Mouse (Mus musculus): ENCODE measurements around the gene Pebp1. TPM values are rescaled to one million over a fixed set of nuclear protein-coding genes. Genes with fewer than 3 reads are reported as not detected.
A peak's percentile ranks its signal among the peaks of the same experiment; 100 is the strongest.

The Pebp1 gene
- total RNA-seq, 2 experiments from 2014 or later: 142 to 495 TPM

- ATAC-seq (replicated peaks; ENCODE audit: low FRiP score, low TSS enrichment, poor library complexity, severe bottlenecking): no peak
Measured at GRCm38 (mm10) chr5:117290081-117290480, 2.7 kb upstream of the Pebp1 start.

GRCm38 (mm10) chr5:117289646-117290045, 2.2 kb upstream of the Pebp1 start:
- ATAC-seq (replicated peaks; ENCODE audit: low FRiP score, low TSS enrichment, poor library complexity, severe bottlenecking): no peak

DNA sequence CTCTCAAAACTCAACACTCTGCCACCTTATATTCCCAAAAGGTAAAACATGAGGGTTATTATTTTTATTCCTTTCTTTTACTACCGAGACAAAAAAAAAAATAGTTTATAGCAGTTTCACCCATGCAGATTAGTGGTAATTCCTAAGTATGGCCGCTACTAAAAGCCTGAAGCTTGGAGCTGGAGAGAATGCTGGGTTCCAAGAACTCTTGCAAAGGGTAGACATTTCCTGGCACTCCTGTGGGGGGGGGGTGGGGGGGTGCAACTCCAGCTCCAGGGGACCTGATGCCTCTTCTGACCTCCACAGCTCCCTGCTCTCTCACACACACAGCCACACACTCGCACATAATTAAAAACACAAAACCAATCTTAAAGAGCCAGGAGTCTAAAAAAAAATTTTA, 1.1 kb downstream of the Pebp1 start:
- ATAC-seq (replicated peaks; ENCODE audit: low FRiP score, low TSS enrichment, poor library complexity, severe bottlenecking): no peak

- ATAC-seq (replicated peaks; ENCODE audit: low FRiP score, low TSS enrichment, poor library complexity, severe bottlenecking): no peak
Measured at GRCm38 (mm10) chr5:117285266-117285665, 2.2 kb downstream of the Pebp1 start.

GRCm38 (mm10) chr5:117284682-117285081, 2.7 kb downstream of the Pebp1 start:
- ATAC-seq (replicated peaks; ENCODE audit: low FRiP score, low TSS enrichment, poor library complexity, severe bottlenecking): no peak

GRCm38 (mm10) chr5:117284029-117284428, 3.4 kb downstream of the Pebp1 start:
- no peak for ATAC-seq (replicated peaks; ENCODE audit: low FRiP score, low TSS enrichment, poor library complexity, severe bottlenecking)

DNA sequence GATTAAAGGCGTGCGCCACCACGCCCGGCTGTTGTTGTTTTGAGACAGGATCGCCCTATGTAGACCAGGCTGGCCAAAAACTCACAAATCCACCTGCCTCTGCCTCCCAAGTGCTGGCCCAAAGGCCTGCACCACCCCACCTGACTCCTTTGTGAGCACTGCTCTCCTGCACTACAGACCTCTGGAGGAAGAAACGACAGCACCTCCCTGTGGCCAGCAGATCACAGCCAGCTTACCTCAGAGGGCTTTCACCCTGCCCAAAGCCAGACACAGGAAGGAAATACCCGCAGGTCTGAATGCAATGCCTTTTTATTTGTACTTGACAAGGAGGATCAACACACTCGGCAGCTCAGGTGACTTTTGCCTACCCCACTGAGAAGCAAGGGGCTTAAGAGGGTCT, 5.1 kb downstream of the Pebp1 start:
- no peak for ATAC-seq (replicated peaks; ENCODE audit: low FRiP score, low TSS enrichment, poor library complexity, severe bottlenecking)

GRCm38 (mm10) chr5:117281536-117281935, 5.9 kb downstream of the Pebp1 start:
- 0 out of 2 replicates have a peak, but pooled peaks have one; percentile 60 for ATAC-seq (replicated peaks; ENCODE audit: low FRiP score, low TSS enrichment, poor library complexity, severe bottlenecking)

- no peak for ATAC-seq (replicated peaks; ENCODE audit: low FRiP score, low TSS enrichment, poor library complexity, severe bottlenecking)
Measured at GRCm38 (mm10) chr5:117279669-117280050, 7.8 kb downstream of the Pebp1 start.

DNA sequence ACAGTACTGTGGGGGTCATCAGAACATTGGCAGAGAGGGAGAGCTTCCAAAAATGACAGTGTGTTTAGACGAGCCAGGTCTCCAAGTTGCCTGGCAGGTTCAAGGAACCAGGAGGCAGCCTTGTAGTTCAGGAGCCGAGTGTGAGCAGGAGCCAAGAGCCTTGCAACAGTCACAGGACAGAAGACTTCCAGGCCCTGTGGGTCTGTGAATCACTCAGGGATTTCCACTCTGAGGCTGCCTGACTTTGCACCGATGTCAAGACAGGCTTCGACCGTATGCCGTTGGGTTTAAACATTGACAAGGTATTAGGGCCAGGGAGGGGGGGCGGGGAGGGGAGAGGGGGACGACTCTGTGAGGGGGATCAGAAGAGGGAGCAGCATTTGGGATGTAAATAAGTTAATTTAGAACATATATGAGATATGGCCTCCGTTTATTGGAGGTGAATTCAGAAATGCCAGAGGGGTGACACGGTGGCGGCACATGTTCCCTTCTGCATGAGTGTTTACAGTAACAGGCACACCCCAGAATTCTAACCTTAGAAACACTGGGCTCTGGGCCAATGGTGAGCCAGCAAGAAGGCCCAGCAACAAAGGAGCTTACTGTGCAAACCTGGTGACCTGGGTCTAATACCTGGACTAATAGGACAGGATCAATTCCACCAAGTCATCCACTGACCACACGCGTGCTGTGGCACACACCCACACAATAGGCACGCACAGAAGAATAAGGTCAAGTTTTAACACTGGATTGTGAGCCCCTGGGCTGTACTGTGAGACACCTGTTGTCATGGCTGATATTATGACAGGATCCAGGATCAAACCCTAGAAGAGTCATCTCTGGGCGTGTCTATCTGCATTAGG, 8.4 kb downstream of the Pebp1 start:
- ATAC-seq (replicated peaks; ENCODE audit: low FRiP score, low TSS enrichment, poor library complexity, severe bottlenecking): peak; percentile 19

DNA sequence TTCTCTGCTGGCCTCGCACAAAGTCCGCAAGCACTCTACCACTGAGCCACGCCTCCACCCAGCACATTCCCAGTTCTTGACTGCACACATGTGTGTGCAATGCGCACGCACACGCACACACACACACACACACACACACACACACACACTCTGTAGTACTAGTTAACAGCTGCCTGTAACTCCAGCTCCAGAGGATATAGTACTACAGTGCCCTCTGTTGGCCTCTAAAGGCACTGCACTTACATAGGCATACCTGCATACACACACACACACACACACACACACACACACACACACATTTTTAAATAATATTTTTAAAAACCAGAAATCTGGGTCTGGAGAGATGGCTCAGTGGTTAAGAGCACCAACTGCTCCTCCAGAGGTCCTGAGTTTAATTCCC, 9.6 kb downstream of the Pebp1 start:
- no peak for ATAC-seq (replicated peaks; ENCODE audit: low FRiP score, low TSS enrichment, poor library complexity, severe bottlenecking)

DNA sequence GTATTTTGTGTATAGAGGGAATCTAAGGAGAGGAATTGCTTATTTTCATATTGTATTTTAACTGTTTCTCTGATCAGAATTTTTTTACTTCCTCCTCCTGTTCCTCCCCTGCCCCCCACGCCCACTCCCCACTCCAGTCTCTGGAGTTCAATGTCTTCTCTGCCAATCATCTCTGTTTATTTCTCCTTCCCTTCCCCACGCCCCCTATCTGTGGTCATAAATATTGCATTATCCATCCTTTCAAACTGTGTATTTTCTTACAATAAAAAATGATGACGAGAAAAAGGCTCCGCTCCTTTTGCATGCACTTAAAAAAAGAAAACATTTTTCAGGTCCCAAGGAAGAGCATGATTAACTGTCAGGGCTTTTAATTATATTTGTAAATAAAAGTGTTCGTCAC, 12.6 kb downstream of the Pebp1 start:
- ATAC-seq (replicated peaks; ENCODE audit: low FRiP score, low TSS enrichment, poor library complexity, severe bottlenecking): no peak

DNA sequence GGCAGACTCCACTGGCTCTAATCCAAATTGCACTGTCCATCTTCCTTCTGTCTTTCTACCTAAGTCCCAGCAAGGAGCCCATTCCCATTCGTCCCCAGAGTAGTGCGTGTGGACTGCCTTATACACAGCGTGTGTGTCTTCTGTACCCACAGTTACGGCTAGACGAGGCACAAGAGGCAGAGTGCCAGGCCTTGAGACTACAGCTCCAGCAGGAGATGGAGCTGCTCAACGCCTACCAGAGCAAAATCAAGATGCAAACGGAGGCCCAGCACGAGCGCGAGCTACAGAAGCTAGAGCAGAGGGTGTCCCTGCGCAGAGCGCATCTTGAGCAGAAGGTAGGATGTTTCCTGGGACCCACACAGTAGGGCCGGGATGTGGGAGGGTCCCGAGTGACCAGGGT, 15.5 kb downstream of the Pebp1 start:
- no peak for ATAC-seq (replicated peaks; ENCODE audit: low FRiP score, low TSS enrichment, poor library complexity, severe bottlenecking)

GRCm38 (mm10) chr5:117269395-117269794, 18.0 kb downstream of the Pebp1 start:
- no peak for ATAC-seq (replicated peaks; ENCODE audit: low FRiP score, low TSS enrichment, poor library complexity, severe bottlenecking)

DNA sequence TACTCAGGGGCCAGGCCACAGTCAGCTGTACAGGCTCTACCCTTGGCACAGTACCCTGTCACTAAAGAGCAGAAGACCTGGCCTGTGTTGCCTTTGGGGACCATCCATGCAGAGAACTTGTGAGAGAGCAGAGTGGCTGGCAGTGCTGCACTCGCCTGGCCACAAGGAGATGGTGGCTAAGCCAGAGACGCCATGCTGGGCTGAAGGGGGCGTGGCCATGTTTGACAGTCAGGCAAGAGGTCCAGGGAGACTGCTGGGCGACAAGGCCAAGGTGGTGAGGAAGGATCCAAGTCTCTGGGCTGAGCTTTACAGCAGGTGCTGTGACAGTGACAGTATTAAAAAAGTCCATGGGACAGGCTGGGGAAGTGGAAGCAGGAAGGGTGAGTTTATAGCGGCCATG, 18.7 kb downstream of the Pebp1 start:
- no peak for ATAC-seq (replicated peaks; ENCODE audit: low FRiP score, low TSS enrichment, poor library complexity, severe bottlenecking)

- no peak for ATAC-seq (replicated peaks; ENCODE audit: low FRiP score, low TSS enrichment, poor library complexity, severe bottlenecking)
Measured at GRCm38 (mm10) chr5:117267913-117268312, 19.5 kb downstream of the Pebp1 start.

DNA sequence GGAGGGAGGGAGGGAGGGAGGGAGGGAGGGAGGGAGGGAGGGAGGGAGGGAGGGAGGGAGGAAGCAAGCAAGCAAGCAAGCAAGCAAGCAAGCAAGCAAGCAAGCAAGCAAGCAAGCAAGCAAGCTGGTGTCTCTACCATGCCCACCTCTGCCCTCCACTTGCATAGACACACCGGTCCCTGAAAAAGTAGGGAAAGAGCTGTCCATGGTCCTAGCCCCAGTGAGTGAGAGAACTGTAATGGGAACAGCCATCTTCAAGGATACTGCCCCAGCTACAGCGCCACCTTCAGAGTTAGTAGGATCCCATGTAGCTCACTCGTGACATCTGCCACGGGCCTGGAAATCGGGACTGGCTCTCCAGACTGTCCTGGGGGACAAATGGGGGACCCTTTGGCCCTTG, 22.7 kb downstream of the Pebp1 start:
- ATAC-seq (replicated peaks; ENCODE audit: low FRiP score, low TSS enrichment, poor library complexity, severe bottlenecking): no peak

- ATAC-seq (replicated peaks; ENCODE audit: low FRiP score, low TSS enrichment, poor library complexity, severe bottlenecking): no peak
Measured at GRCm38 (mm10) chr5:117263566-117263965, 23.9 kb downstream of the Pebp1 start.

DNA sequence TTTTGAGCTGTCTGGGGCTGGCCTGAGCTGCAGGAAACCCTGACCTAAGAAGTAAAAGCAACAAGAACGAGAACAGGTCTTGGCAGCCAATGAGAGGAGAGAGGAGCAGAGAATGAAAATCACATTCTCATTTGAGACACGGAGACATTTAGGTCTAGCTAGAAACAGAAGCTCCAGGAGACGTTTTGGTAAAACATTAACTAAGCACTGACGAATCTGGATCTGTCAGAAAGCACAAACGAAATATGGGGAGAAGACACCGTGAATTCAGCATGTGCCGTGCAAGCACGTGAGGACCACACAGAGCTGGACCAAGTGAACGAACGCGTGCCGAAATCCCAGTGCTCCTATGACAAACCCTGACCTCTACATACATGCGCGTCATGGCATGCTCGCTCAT, 29.1 kb downstream of the Pebp1 start:
- no peak for ATAC-seq (replicated peaks; ENCODE audit: low FRiP score, low TSS enrichment, poor library complexity, severe bottlenecking)

GRCm38 (mm10) chr5:117251763-117252162, 35.7 kb downstream of the Pebp1 start:
- ATAC-seq (replicated peaks; ENCODE audit: low FRiP score, low TSS enrichment, poor library complexity, severe bottlenecking): no peak

DNA sequence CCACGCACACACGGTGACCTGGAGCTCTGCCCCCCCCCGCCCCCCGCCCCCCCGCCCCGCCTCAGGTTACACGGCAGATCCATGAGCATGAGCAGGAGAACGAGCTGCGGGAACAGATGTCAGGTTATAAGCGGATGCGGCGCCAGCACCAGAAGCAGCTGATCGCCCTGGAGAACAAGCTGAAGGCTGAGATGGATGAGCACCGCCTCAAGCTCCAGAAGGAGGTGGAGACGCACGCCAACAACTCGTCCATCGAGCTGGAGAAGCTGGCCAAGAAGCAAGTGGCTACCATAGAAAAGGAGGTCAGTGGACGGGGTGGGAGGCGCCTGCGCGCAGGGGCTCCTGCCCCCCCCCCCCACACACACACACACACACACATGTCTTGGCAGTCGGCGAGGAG, 36.6 kb downstream of the Pebp1 start:
- ATAC-seq (replicated peaks; ENCODE audit: low FRiP score, low TSS enrichment, poor library complexity, severe bottlenecking): no peak

GRCm38 (mm10) chr5:117248351-117248750, 39.1 kb downstream of the Pebp1 start:
- no peak for ATAC-seq (replicated peaks; ENCODE audit: low FRiP score, low TSS enrichment, poor library complexity, severe bottlenecking)
